Mouse (Mus musculus) frontal cortex, adult (tissue): Measurements from ENCODE around the gene Calr3.
A peak's percentile ranks its signal among the peaks of the same experiment; 100 is the strongest.

Experiments used
- ATAC-seq: cut with Nextera tagmentation; 2 replicates; pipeline ENCODE4 v1.9.2; 2017; ENCODE audit warnings: mild to moderate bottlenecking, moderate library complexity, mixed read lengths; ENCODE audit not compliant: low TSS enrichment

Gene Calr3

DNA sequence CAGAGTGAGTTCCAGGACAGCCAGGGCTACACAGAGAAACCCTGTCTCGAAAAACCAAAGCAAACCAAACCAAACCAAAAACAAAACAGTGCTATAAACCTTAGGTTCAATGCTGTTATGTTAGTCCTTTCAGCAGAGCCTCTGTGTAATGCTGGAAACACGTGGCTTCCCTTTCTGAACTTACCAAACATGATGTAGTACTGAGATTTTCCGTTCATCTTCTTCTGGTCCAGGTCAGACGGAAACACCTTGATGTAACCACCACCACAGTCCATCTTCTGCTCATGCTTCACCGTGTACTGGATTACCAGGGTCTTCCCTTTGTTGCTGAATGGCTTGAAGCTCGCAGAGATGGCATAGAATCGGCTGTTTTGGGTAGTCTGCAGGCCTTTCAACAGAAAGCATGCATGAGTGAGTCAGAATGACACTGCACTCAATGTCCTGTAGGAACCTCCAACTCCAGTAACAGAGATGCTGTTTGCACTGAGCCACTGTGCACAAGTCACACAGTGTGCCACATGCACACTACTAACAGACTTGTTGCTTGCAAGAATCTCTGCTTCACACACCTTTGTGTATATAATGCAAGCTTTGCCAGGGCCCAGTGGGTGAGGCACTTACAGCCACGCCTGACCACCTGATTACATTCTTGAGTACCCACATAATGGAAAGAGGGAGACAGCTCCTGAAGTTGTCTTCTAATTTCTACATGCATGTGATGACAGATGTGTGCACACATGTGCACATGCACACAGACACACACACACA, 5.2 kb downstream of the Calr3 start:
- ATAC-seq, result no peak

DNA sequence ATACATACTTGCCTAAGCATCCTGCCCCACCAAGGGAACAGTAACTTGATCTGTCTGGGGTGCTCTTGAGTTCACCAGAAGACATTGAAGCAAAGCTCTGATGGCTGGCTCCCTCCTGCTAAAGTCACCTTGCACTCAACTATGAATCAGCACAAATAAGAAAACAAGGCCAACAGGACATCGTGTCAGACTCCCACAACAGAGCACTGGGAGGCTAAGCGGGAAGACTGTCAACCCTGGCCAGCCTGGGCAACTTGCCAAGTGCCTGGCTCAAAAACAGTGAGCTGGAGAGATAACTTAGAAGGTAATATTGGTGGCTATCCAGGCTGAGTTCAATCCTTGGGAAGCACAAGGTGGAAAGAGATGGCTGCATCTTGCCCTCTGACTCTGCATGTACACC, 8.7 kb downstream of the Calr3 start:
- no peak for ATAC-seq

DNA sequence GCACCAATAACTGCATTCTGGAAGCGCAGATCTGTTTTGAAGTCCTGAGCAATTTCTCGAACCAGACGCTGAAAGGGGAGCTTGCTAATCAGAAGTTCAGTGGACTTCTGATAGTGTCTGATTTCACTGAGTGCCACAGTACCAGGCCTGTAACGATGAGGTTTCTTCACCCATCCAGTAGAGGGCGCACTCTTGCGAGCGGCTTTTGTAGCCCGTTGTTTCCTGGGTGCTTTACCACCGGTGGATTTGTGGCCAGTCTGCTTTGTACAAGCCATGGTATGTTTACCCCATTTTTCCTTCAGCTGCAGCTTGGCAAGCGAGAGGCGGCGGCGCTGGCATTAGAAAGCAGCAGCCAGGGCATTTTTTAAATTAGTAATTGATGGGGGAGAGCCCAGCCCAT, 14.0 kb downstream of the Calr3 start:
- no peak for ATAC-seq

DNA sequence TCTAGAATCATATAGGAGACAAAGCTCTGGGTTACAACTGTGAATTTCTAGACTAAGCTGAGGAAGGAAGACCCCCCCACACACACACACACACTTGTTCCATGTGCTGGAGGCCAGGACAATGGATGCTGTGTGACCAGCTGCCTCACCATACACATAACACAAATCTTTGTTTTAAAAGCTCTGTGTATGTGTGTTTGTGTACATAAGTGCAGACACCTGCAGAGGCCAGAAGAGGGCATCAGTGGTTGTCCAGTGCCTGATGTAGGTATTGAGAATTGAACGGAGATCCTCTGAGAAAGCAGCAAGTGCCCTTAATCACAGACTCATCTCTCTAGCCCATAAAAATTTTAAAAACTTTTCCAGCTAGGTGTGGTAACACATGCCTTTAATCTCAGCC, 20.7 kb downstream of the Calr3 start:
- ATAC-seq, result no peak

DNA sequence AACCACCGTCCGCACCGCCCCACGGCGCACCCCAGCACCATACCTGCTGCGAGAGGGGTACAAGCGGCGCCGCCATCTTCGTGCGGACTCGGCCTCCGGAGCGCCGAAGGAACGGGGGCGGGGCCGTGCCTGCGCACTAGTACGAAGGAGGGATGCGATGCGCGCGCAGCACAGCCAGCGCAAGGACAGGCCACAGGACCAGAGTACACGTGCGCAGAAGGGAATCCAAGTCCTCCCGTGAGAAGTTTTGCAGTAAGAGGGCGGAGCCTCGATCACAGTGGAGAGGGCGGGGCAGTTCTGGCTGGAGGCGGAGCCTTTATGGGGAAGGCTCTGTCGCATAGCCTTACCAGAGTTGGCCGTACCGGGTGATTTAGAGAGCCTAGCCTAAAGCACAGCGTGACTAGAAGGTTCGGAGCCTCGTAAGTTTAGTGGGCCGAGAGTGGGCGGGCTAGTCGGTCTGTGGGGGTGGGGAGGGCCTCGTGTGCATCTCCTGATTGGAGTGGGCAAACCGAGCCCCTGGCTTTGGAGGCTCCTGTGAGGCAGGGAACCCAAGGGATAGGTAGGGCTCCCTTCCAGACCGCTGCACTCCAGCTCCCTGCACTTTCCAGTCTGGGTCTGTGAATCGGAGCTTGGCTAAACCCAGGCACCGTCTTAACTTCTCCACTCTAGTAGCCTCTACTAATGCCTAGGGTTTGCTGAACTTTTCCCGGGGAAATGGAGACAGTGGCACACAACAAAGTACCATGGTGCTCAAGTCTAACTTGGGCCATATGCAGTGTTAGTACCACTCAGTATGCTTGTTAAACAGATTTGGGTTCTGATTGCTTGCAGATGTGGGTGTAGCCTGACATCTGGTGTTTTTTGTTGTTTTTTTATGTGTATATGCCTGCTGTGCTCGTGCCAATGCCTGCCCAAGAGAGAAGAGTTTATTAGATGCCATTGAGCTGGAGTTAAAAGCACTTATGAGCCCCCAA, 22.0 kb downstream of the Calr3 start, which contains the start of gene Eps15l1:
Gene Eps15l1 (minus strand): TSS at position 99 of the 974 bp plus-strand sequence.
- ATAC-seq, result peak; percentile 90

DNA sequence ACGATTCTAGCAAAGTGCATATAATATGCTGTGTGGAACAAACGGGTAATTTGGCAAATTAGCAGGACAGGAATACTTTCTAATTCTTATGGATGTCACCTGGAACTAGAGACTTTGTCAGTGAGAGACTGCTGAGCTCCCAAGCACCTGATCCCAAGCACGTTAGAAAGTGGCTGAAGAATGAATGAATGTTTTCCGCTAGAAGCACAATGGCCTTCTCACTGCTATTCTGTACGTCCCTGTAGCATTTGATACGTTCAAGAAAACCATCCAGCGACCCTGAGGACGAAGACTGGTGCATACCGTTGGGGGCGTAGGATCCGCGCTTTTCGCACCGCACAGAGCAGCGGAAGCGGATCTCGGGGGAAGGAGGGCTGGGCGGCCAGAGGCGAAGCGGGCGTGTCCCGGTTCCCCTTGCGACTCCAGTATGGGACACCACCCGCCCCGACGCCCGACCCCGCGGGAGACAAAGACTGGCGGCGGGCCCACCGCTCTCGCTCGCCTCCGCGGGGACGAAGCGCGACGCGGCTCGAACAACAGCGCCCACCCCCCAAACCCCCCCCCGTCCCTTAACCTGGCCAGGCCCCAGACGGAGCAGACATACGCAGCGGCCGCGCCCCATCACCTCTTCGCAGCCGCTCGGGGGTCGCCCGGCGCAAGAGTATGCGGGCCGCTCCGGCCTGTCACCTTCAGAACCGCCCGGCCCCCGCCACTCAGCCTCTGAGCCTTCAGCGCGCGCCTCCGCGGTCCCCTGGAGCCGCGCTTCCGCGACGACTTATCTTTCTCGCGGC, 22.9 kb downstream of the Calr3 start:
- no peak for ATAC-seq

DNA sequence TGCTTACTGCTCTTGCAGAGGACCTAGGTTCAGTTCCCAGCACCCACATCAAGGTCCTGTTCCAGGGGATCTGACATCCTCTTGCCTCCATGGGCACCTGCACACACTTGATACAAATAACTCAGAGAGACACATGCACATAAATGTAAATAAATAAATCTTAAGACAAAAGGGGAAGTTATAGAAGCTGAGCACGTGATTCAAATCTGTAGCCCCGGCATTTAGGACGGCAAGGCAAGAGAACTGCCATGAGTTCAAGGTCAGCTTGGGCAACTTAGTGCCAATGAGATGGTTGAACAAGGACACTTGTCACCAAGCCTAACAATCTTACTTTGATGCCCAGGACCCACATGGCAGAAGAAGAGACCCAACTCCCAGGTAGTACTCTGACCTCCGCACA, 25.6 kb downstream of the Calr3 start:
- ATAC-seq, result no peak

DNA sequence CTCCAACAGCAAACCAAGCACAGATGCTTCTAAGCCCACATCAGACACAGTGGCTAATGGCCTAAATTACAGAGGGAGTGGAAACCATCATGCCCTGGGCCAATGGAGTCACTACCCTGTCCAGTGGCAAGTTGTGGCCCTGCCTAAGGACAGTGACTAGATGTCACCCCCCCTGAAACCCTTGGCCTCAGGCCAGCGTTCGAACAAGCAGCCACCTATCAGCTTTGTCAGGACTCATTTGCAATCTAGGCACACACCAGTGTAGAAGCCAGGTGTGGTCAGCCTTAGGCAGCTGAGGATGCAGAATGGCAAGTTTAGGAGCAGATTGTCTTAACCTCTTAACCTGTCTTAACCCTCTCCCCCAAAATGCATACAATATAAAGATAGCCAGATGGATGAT, 28.4 kb downstream of the Calr3 start:
- ATAC-seq, result no peak

DNA sequence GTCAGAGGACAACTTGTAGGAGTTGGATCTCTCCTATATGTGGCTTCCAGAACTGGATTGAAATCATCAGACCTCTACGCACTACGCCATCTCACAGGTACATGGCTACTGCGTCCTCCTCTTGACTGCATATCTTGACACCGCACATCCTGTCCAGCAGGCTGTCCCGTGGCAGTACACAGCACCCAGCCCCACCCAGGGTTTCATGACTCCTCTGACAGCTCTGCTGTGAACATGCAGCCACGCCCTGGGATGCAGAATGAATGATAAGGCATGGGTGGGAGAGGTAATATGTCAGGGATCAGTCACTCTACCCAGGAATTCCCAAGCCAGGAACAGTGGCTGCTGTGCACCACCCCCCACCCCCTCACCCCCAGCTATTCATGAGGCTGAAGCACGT, 29.8 kb downstream of the Calr3 start:
- ATAC-seq, result no peak

DNA sequence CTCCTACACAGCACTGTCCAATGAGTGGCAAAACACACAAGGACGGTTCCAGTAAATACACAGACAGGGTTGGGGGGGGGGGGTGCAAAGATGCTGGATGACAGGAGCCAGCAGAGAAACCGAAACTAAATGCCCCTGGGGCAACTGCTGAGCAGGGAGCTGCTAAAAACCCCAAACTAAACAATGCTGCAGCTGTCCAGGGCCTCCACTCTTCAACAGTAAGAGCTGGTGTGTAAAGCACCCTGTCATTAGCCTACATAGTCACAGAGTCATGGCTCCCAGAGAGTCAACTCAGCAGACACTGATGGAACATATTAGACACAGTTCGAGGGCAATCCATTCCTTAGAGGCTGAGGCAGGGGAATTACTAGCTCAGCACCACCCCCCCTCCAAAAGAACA, 34.2 kb downstream of the Calr3 start:
- ATAC-seq, result no peak

DNA sequence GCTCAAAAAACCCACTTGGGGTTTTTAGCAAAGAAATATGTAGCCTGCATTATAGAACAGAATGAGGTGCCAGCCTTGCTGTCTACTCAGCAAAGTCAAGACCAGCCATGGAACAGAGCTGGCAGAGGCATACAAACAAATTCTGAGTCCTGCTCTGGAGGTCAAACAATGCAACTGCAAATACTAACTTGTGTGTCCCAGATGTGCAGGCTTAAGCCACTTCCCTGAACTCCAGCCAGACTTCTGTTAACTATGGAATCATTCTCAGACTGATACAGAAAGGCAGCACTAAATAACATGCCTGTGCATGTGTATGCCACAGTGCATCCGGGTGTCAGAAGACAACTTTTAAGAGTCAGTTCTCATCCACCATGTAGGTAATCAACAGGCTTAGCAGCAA, 35.8 kb downstream of the Calr3 start:
- no peak for ATAC-seq

DNA sequence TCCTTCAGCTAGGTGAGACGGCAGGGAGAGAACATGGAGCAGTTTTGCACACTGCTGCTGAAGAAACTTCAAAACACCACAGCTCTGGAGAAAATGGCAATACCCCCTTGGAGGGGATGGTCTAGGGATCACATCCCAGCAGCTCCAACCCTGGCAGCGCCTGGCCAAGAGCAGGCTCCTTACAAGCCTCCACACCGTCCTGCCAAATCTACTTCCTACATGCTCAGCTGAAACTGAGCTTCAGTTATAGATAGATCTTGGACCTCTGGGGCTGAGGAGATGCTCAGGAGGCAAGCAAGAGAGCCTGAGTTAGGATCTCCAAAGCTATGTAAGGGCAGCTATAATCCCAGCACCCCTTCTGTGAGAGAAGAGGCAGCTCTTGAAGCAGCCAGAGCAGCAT, 40.7 kb downstream of the Calr3 start:
- peak; percentile 41; the same call in 1 of the 2 replicates for ATAC-seq

DNA sequence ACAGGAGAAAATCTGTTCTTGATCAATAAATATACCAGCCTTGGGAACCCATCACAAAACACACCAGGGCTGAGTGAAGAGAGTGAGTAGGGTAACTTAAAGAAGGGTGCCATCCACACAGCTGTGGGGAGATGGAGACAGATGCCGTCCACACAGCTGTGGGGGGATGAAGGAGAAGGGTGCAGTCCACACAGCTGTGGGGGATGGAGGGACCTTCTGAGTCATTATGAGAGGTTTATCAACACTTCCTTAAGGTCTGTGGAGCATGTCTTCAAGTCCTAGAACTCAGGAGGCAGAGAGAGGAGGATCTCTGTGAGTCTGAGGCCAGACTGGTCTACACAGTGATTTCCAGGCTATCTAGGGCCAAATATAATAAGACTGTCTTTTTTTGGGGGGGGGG, 42.3 kb downstream of the Calr3 start:
- no peak for ATAC-seq

DNA sequence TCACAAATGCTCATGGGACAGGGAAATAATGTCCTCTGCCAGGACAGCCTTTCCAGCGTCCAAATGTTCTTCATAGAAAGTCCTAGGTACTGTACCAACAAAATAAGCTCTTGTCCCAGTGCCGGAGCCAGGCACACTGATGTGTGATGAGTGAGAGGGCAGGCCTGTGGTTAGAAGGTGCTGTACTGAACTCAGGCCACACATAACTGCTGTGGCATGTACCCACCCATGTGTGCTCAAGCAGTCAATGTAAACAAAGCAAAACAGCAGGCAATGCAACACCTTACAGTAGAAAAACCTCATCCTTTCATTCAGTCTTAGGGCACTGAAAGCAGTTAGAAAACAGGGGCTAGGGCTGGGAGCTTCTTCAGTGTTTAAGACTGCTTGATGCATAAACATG, 57.9 kb downstream of the Calr3 start:
- ATAC-seq, result no peak

DNA sequence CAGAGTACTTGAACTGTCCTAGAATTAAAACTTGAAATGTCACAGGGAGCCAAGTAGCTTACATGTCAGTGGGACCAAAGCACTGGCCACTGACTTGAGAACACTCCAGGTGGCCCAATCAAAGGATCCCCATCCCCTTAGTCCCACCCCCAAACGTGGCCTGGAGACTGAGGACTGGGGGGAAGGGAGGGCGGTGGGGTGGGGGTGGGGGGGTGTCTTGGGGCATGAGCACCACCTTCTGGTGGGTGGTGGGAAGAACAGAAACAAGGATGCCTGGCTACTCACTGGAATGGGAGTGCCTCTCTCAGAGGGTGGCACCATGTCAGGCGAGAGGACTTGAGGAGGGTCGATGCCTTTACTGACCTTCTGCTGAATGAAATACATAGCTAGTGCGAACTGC, 61.3 kb downstream of the Calr3 start:
- ATAC-seq, result peak; percentile 41; the same call in 1 of the 2 replicates

DNA sequence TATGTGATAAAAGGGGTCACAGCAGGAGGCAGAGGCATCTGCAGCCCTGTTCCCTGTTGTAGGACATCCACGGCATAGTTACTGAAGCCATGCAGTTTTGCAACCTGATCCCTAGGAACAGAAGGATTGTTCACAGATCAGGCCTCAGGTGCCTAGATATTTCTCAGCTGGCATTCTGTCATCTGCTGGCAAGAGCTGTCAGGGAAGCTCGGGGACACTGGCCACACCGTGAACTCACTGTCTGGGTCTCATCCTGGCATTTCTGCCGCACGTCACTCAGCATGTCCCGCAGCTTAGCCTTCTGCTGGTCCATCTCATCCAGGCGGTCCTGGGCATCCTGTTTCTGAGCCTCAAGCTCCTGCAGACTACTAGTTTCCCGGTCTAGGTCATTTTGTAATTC, 63.0 kb downstream of the Calr3 start:
- ATAC-seq, result no peak

DNA sequence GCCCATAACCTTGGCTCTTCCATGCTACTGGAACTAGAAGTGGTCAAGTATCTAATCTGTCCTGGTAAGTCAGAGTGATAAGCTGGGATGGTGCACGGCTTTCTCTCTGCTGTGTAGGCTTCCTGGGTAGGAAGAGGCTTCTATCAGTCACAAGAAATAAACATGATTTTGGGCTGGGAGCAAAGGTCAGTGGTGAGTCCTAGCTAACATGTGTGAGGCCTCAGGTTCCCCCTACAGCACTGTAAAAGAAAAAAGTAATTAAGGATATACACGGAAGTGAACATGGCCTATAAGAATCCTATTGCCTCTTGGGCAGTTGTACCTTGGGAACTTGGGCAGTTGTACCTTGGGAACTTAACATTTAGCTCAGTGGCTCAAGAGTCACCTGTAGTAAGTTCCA, 66.8 kb downstream of the Calr3 start:
- no peak for ATAC-seq

DNA sequence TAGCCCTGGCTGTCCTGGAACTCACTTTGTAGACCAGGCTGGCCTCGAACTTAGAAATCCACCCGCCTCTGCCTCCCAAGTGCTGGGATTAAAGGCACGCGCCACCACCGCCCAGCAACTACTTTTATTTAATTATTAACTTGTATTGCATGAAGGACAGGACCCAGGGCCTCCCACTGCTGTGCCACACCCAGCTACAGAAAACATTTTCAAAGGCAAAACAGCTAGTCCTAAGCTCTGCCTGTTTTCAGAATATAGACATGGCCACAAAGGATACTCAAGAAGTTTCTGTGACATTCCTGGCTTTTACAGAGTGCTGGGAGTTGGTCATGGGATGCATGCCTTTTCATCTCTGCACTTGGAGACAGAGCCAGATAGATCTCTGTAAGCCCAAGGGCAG, 67.4 kb downstream of the Calr3 start:
- ATAC-seq, result no peak

DNA sequence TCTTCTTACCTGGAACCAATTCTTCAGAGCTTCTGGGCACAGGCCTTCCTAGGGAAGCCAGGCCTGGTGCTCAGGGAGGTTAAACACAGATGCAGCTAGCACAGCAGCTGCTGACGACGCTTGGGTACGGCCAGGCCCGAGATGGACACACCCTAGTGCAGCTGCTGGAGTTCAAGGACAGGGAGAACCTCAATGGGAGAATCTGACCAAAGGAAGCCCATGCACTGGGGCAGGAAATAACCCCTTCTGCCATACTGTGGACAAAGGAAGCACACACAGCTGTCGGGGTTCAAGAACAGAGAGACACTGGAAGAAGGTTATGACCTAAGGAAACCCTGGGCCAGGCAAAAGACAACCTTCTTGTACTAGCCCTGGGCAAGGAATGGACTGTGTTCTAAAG, 68.5 kb downstream of the Calr3 start:
- no peak for ATAC-seq
